Mouse (Mus musculus) heart, adult 2 months (tissue): ENCODE data around the gene Ube2j1.

ENCODE experiments used
- CTCF ChIP-seq: fragments of 200-600 bp; IDR thresholded peaks from 2 replicates; pipeline ENCODE4 v1.8.1; 2022; ENCODE audit warnings: antibody characterized with exemption, mild to moderate bottlenecking, moderate library complexity
- EP300 ChIP-seq: fragments of 200-500 bp; IDR thresholded peaks from 2 replicates; pipeline ENCODE4 v1.6.1; 2011; ENCODE audit warnings: low read depth, low read length, control low read depth; ENCODE audit not compliant: insufficient read depth
- POLR2A ChIP-seq: fragments of 200-500 bp; IDR thresholded peaks from 2 replicates; pipeline ENCODE4 v1.6.1; 2011; ENCODE audit warnings: mild to moderate bottlenecking, low read depth, low read length, control low read depth; ENCODE audit not compliant: insufficient read depth

GRCm38 (mm10) chr4:33078492-33078891 lies 47.3 kb downstream of the Ube2j1 start:
- TF ChIP-seq POLR2A (no peak), CTCF (no peak), EP300 (no peak)
